Mouse (Mus musculus) thymus, adult 2 months (tissue): ENCODE results near the gene 2010111I01Rik.

Experiments used
- CTCF ChIP-seq: fragments of 200-500 bp; IDR thresholded peaks from 2 replicates; pipeline ENCODE4 v1.5.1; 2012; ENCODE audit warnings: mild to moderate bottlenecking, control low read depth, low read length, moderate library complexity, borderline replicate concordance; ENCODE audit not compliant: control insufficient read depth, poor library complexity, insufficient read depth; ENCODE audit errors: extremely low read depth
- POLR2A ChIP-seq: fragments of 200-500 bp; IDR thresholded peaks from 2 replicates; pipeline ENCODE4 v1.6.1; 2012; ENCODE audit warnings: mild to moderate bottlenecking, low read length, control low read depth, moderate library complexity; ENCODE audit not compliant: control insufficient read depth, poor library complexity, insufficient read depth; ENCODE audit errors: extremely low read depth

GRCm38 (mm10) chr13:63253886-63254636 is 289.4 kb downstream of the 2010111I01Rik start:
- no peak for TF ChIP-seq POLR2A
- no peak for TF ChIP-seq CTCF
